Mouse (Mus musculus): ENCODE results near the gene Pakap.

- TF ChIP-seq POLR2A (IDR thresholded peaks at IDR 0.05; ENCODE audit: extremely low read depth, insufficient read depth, low read length) (no peak), CTCF (IDR thresholded peaks at IDR 0.05; ENCODE audit: low read depth, low read length) (no peak)
Measured at GRCm38 (mm10) chr4:57922171-57922570, 354.2 kb downstream of the Pakap start.

Data from liver, adult 2 months (tissue).